28 mouse cellular contexts compared by ENCODE assay signal in genomic region chr9:64952055-64952454, GRCm38 (mm10). TPM values are rescaled to one million over a fixed set of nuclear protein-coding genes. Genes with fewer than 3 reads are reported as not detected.
DNase-seq lines count a peak whose midpoint lies in the region; ATAC-seq and TF ChIP-seq lines count a peak whose summit lies in the region.
"Had no signal": no experiment of that assay in that cellular context is flagged by ENCODE, and none has a peak within 500 bp of the region (broad histone marks: within the 10 kb centered on the region; RNA-seq: fewer than 3 reads in every experiment).

No protein-coding gene starts in this region.

- no peak overlapping the region for H3K9ac ChIP-seq in hindbrain, postnatal 0 days (replicated peaks; ENCODE audit: low read length)
- no peak overlapping the region for H3K9ac ChIP-seq in hindbrain, embryonic 14.5 days
- no peak overlapping the region for H3K9ac ChIP-seq in lung, postnatal 0 days (replicated peaks; ENCODE audit: low read depth)
- H3K9ac ChIP-seq: embryonic facial prominence, embryonic 12.5 days; heart, embryonic 15.5 days; limb, embryonic 13.5 days; neural tube, embryonic 13.5 days had no signal

- TF ChIP-seq EP300 in lung, postnatal 0 days (IDR thresholded peaks at IDR 0.05): no peak

- no peak overlapping the region for H3K4me3 ChIP-seq in hindbrain, postnatal 0 days (ENCODE audit: low read length)
- no peak overlapping the region for H3K4me3 ChIP-seq in hindbrain, embryonic 14.5 days (replicated peaks; ENCODE audit: low read length)
- H3K4me3 ChIP-seq in lung, postnatal 0 days (ENCODE audit: low read depth, low read length): no peak overlapping the region
- H3K4me3 ChIP-seq: embryonic facial prominence, embryonic 12.5 days; forebrain, embryonic 10.5 days; heart, embryonic 10.5 days; heart, embryonic 15.5 days; limb, embryonic 13.5 days; neural tube, embryonic 13.5 days had no signal

- no peaks in the 10 kb centered on the region for H3K4me1 ChIP-seq in hindbrain, postnatal 0 days (ENCODE audit: insufficient read depth, low read length)
- H3K4me1 ChIP-seq in hindbrain, embryonic 14.5 days (replicated peaks; ENCODE audit: control insufficient read depth, insufficient read depth, low read length): no peaks in the 10 kb centered on the region
- no peaks in the 10 kb centered on the region for H3K4me1 ChIP-seq in lung, postnatal 0 days (ENCODE audit: insufficient read depth, low read depth, low read length)
- H3K4me1 ChIP-seq: heart, embryonic 15.5 days; limb, embryonic 13.5 days; neural tube, embryonic 13.5 days had no signal

- 12% methylated on average over 5 of the region's 5 CpGs for WGBS in hindbrain, postnatal 0 days
- WGBS in hindbrain, embryonic 14.5 days: 13% methylated on average over 5 of the region's 5 CpGs
- 7% methylated on average over 5 of the region's 5 CpGs for WGBS in lung, postnatal 0 days

- no peak overlapping the region for H3K27ac ChIP-seq in hindbrain, postnatal 0 days
- H3K27ac ChIP-seq in hindbrain, embryonic 14.5 days: no peak overlapping the region
- H3K27ac ChIP-seq in lung, postnatal 0 days (ENCODE audit: low read length): no peak overlapping the region
- H3K27ac ChIP-seq: embryonic facial prominence, embryonic 12.5 days; forebrain, embryonic 10.5 days; heart, embryonic 15.5 days; kidney, postnatal 0 days; limb, embryonic 13.5 days; neural tube, embryonic 13.5 days; stomach, postnatal 0 days had no signal

- H3K27me3 ChIP-seq in hindbrain, postnatal 0 days (ENCODE audit: insufficient read depth, low read length): no peaks in the 10 kb centered on the region
- peaks cover 5% of the 10 kb centered on the region; the same call in 1 of the 2 replicates for H3K27me3 ChIP-seq in hindbrain, embryonic 14.5 days (ENCODE audit: control insufficient read depth, insufficient read depth, low read length)
- H3K27me3 ChIP-seq in lung, postnatal 0 days (replicated peaks; ENCODE audit: insufficient read depth, low read length): no peaks in the 10 kb centered on the region

- no peak for TF ChIP-seq CTCF in hindbrain, postnatal 0 days (IDR thresholded peaks at IDR 0.05; ENCODE audit: low read depth)
- TF ChIP-seq CTCF in lung, postnatal 0 days (IDR thresholded peaks at IDR 0.05): no peak

- H3K9me3 ChIP-seq in hindbrain, postnatal 0 days (ENCODE audit: low read length): no peaks in the 10 kb centered on the region
- no peaks in the 10 kb centered on the region for H3K9me3 ChIP-seq in hindbrain, embryonic 14.5 days (ENCODE audit: control insufficient read depth, low read length)
- H3K9me3 ChIP-seq in lung, postnatal 0 days (ENCODE audit: low read length): no peaks in the 10 kb centered on the region
- H3K9me3 ChIP-seq: embryonic facial prominence, embryonic 12.5 days; forebrain, embryonic 10.5 days; heart, embryonic 10.5 days; heart, embryonic 15.5 days; limb, embryonic 13.5 days; neural tube, embryonic 13.5 days had no signal

- H3K36me3 ChIP-seq in hindbrain, postnatal 0 days (ENCODE audit: insufficient read depth, low read length): no peaks in the 10 kb centered on the region
- H3K36me3 ChIP-seq in hindbrain, embryonic 14.5 days (replicated peaks; ENCODE audit: control insufficient read depth, insufficient read depth): no peaks in the 10 kb centered on the region
- H3K36me3 ChIP-seq in lung, postnatal 0 days (ENCODE audit: insufficient read depth, low read length): no peaks in the 10 kb centered on the region
- H3K36me3 ChIP-seq: embryonic facial prominence, embryonic 12.5 days; forebrain, embryonic 10.5 days; heart, embryonic 10.5 days; heart, embryonic 15.5 days; limb, embryonic 13.5 days; neural tube, embryonic 13.5 days had no signal

- no peak for DNase-seq in hindbrain, postnatal 0 days (ENCODE audit: low spot score)
- DNase-seq in hindbrain, embryonic 14.5 days (ENCODE audit: low spot score): no peak
- no peak for DNase-seq in lung, postnatal 0 days (ENCODE audit: low spot score)
- no peak for DNase-seq in lung, postnatal 25 days (ENCODE audit: low spot score)
- peak; percentile 48 for DNase-seq in NIH3T3 (ENCODE audit: low read depth)
- peak; percentile 49 for DNase-seq in lung, postnatal 36 days
- no peak for DNase-seq in heart, adult 9 months (ENCODE audit: low spot score in 2 of 2)
- DNase-seq: adrenal gland, adult 8-10 months; cerebellum, adult 2 months; cerebellum, postnatal 36 days; gastrocnemius, postnatal 14 days; kidney, adult 8-10 months; kidney, postnatal 4 days; right cerebral cortex, postnatal 4 days; thymus, adult 18-20 months; thymus, postnatal 25 days had no signal

- no peak overlapping the region for H3K4me2 ChIP-seq in hindbrain, postnatal 0 days (ENCODE audit: low read depth, low read length)
- H3K4me2 ChIP-seq in hindbrain, embryonic 14.5 days (replicated peaks): no peak overlapping the region
- H3K4me2 ChIP-seq in lung, postnatal 0 days (replicated peaks; ENCODE audit: low read depth, low read length): no peak overlapping the region
- H3K4me2 ChIP-seq: embryonic facial prominence, embryonic 12.5 days; heart, embryonic 15.5 days; limb, embryonic 13.5 days; neural tube, embryonic 13.5 days had no signal

- ATAC-seq in hindbrain, postnatal 0 days: peak; percentile 32; the same call in 1 of the 2 replicates
- ATAC-seq in hindbrain, embryonic 14.5 days (ENCODE audit: low FRiP score): no peak
- ATAC-seq in lung, postnatal 0 days: peak; percentile 38; the same call in 1 of the 2 replicates
- ATAC-seq: CD4-positive, CD25-positive, alpha-beta regulatory T cell, adult 4 months; intestine, embryonic 16.5 days had no signal

RNA-seq across cellular contexts. Expression of gene Slc24a1, which starts 0.6 kb away (rescaled TPM):
- total RNA-seq in hindbrain, postnatal 0 days (2014; rRNA removed): 0.31 TPM in 1 of 2 replicates, not detected in the other
- 0.03 and 0.06 TPM in 2 replicates for polyA plus RNA-seq in hindbrain, postnatal 0 days (2015; fragmentation: Nextera tagmentation; extraction: Ambion mirVana)
- 0.08 and 0.13 TPM in 2 replicates for polyA plus RNA-seq in hindbrain, embryonic 14.5 days (2014; fragmentation: Nextera tagmentation; extraction: Ambion mirVana)
- polyA plus RNA-seq in lung, postnatal 0 days (2015; fragmentation: Nextera tagmentation; extraction: Ambion mirVana): 0.04 TPM in 2 replicates
- total RNA-seq: adrenal gland, adult 8-10 months; granulocyte monocyte progenitor cell, adult 5-6 weeks had no signal
- polyA plus RNA-seq: kidney, postnatal 0 days; spleen, adult 2 months had no signal

RNA-seq across cellular contexts. Expression of gene Ints14, which starts 8.7 kb away (rescaled TPM):
- 28.8 and 30.6 TPM in 2 replicates for total RNA-seq in hindbrain, postnatal 0 days (2014; rRNA removed)
- 30.0 and 30.4 TPM in 2 replicates for polyA plus RNA-seq in hindbrain, postnatal 0 days (2015; fragmentation: Nextera tagmentation; extraction: Ambion mirVana)
- polyA plus RNA-seq in hindbrain, embryonic 14.5 days (2014; fragmentation: Nextera tagmentation; extraction: Ambion mirVana): 37.6 and 39.1 TPM in 2 replicates
- 25.5 and 25.6 TPM in 2 replicates for polyA plus RNA-seq in lung, postnatal 0 days (2015; fragmentation: Nextera tagmentation; extraction: Ambion mirVana)

Comparison
In these comparisons a context has a peak if more than half of its experiments do, and no peak if none do; other contexts are left out.
1. DNase-seq: peak in NIH3T3 (single experiment) and lung, postnatal 36 days (single experiment); none in hindbrain, postnatal 0 days (single experiment), hindbrain, embryonic 14.5 days (single experiment), lung, postnatal 0 days (single experiment), lung, postnatal 25 days (single experiment) and heart, adult 9 months (0 of 2).